Mouse (Mus musculus): ENCODE data around the gene Wdr82.

DNA sequence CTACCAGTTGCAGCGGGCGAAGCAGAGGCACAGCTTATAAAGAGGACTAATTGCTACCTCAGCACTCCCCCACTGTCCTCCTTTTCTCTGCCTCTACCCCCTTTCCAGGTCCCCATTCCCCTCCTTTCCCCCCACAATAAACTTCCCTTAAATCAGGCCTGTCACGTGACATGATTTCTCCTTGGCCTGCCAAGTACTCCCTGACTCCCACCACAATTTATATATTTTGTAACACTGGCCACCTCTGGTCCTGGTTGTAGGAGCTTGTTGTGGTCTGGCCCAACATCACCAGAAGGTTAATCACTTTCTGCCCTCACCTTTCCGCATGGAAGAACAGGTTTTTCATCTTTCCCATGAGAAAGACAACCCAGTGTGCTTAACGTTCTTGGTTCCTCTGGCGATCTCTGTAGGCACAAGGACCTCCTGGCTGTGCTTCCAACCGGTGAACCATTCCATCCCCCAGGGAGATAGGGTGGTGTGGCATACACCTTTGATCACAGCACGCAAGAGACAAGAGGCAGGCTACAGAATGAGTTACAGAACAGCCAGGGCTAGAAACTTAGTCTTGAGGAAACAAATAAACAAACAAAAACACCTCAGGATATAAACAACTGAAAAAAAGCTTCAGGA lies 50.3 kb downstream of the Wdr82 start:
- TF ChIP-seq CTCF (IDR thresholded peaks at IDR 0.05; ENCODE audit: control insufficient read depth, insufficient read depth, insufficient read length): no peak
- TF ChIP-seq USF1 (IDR thresholded peaks at IDR 0.05; ENCODE audit: low read depth): no peak
- no peak for TF ChIP-seq FOSL1 (IDR thresholded peaks at IDR 0.05; ENCODE audit: insufficient read depth, low read length, poor library complexity, severe bottlenecking)
- TF ChIP-seq MYOD1 (IDR thresholded peaks at IDR 0.05; ENCODE audit: control insufficient read depth, insufficient read length, low read depth): no peak
- no peak for TF ChIP-seq CEBPB (IDR thresholded peaks at IDR 0.05; ENCODE audit: low read depth)
- no peak for TF ChIP-seq MAX (IDR thresholded peaks at IDR 0.05)
